Mouse (Mus musculus): Measurements from ENCODE around the gene Gm20830. TPM values are rescaled to one million over a fixed set of nuclear protein-coding genes. Genes with fewer than 3 reads are reported as not detected.
"Not testable (repeated sequence)": the region's sequence is repeated elsewhere in the genome, so short reads cannot be mapped to it uniquely, and the experiment has no call there.

Gene Gm20830
- not detected in 2 replicates for total RNA-seq (2014; fragmentation: Nextera tagmentation)
- total RNA-seq (2017) = not detected in 2 replicates
- polyA plus RNA-seq (2012) = not detected in 2 replicates

GRCm38 (mm10) chrY:6918182-6918581, at the start of gene Gm20830:
Gm20830 (minus strand) TSS chrY:6918282.
- not testable (repeated sequence) for H3K27me3 ChIP-seq (ENCODE audit: insufficient read depth, low read length); DNase-seq (ENCODE audit: low spot score); ATAC-seq (ENCODE audit: extremely low read depth, insufficient number of reproducible peaks, low FRiP score, poor library complexity, severe bottlenecking); H3K36me3 ChIP-seq (replicated peaks); H3K4me3 ChIP-seq (ENCODE audit: low read depth, low read length); H3K4me1 ChIP-seq (ENCODE audit: insufficient read depth, low read depth, low read length); H3K9me3 ChIP-seq (replicated peaks)

Other genes with a start within 250 kb of the Gm20830 start
- not detected in 2 replicates for gene Gm21719, start 235.4 kb downstream of the Gm20830 start, total RNA-seq (2014; fragmentation: Nextera tagmentation)
- not detected in 2 replicates for gene Gm21719, start 235.4 kb downstream of the Gm20830 start, total RNA-seq (2017)
- not detected in 2 replicates for gene Gm21719, start 235.4 kb downstream of the Gm20830 start, polyA plus RNA-seq (2012)

All from G1E (cell line).